Mouse (Mus musculus): ENCODE data around the gene Lrrc8d.

- TF ChIP-seq EP300 (IDR thresholded peaks at IDR 0.05; ENCODE audit: low read length) (no peak), USF1 (IDR thresholded peaks at IDR 0.05; ENCODE audit: low read depth, low read length) (no peak), E2F4 (IDR thresholded peaks at IDR 0.05; ENCODE audit: insufficient replicate concordance, low read depth, low read length) (no peak), CTCF (conservative IDR thresholded peaks at IDR 0.05 in 1 of 2, IDR thresholded peaks at IDR 0.05 in 1 of 2; ENCODE audit: low read depth in 2 of 2, low read length in 2 of 2) (peak; percentile 41 to 54; a peak in 3 of 4 replicates), MAX (IDR thresholded peaks at IDR 0.05; ENCODE audit: low read length) (no peak), POLR2A (IDR thresholded peaks at IDR 0.05; ENCODE audit: low read depth, low read length) (no peak)
Measured at GRCm38 (mm10) chr5:105691645-105692044, 8.1 kb upstream of the Lrrc8d start.

Measured in CH12.LX (cell line).